Mouse (Mus musculus) testis, adult 2 months (tissue): ENCODE data around the gene Efcc1.

ENCODE experiments used
- CTCF ChIP-seq: fragments of 200-500 bp; IDR thresholded peaks from 2 replicates; pipeline ENCODE4 v1.5.1; 2012; ENCODE audit warnings: low read depth, mild to moderate bottlenecking, inconsistent platforms, low read length, moderate library complexity; ENCODE audit not compliant: control insufficient read depth, insufficient read depth, insufficient replicate concordance
- POLR2A ChIP-seq: fragments of 200-500 bp; IDR thresholded peaks from 2 replicates; pipeline ENCODE4 v1.6.1; 2012; ENCODE audit warnings: low read depth, mild to moderate bottlenecking, inconsistent platforms, low read length, moderate library complexity; ENCODE audit not compliant: control insufficient read depth

GRCm38 (mm10) chr6:87733131-87733930, 2.7 kb downstream of the Efcc1 start:
- no peak for TF ChIP-seq POLR2A
- no peak for TF ChIP-seq CTCF
